Mouse (Mus musculus) liver, embryonic 12.5 days (tissue): ENCODE results near the gene Yipf1. TPM values are rescaled to one million over a fixed set of nuclear protein-coding genes. Genes with fewer than 3 reads are reported as not detected.
A peak's percentile ranks its signal among the peaks of the same experiment; 100 is the strongest.
"Not testable (repeated sequence)": the region's sequence is repeated elsewhere in the genome, so short reads cannot be mapped to it uniquely, and the experiment has no call there.

Experiments
- ATAC-seq: fragments of 200-750 bp; cut with Nextera tagmentation; 2 replicates; pipeline ENCODE4 v1.8.0; 2017; ENCODE audit warnings: moderate number of reproducible peaks, mild to moderate bottlenecking, moderate library complexity
- H3K27ac ChIP-seq: fragments of 300-500 bp; sonication (generic); 2 replicates; pipeline ENCODE4 v1.5.1; 2016; ENCODE audit warnings: mild to moderate bottlenecking
- H3K27me3 ChIP-seq: fragments of 300-500 bp; sonication (generic); replicated peaks from 2 replicates; pipeline ENCODE4 v1.6.1; 2016; ENCODE audit warnings: mild to moderate bottlenecking, moderate library complexity
- H3K36me3 ChIP-seq: fragments of 300-500 bp; sonication (generic); 2 replicates; pipeline ENCODE4 v1.6.1; 2016; ENCODE audit warnings: mild to moderate bottlenecking, moderate library complexity
- H3K4me1 ChIP-seq: fragments of 300-500 bp; sonication (generic); 2 replicates; pipeline ENCODE4 v1.6.1; 2016
- H3K4me2 ChIP-seq: fragments of 300-500 bp; sonication (generic); 2 replicates; pipeline ENCODE4 v1.6.1; 2016; ENCODE audit warnings: mild to moderate bottlenecking, moderate library complexity
- H3K4me3 ChIP-seq: fragments of 300-500 bp; sonication (generic); 2 replicates; pipeline ENCODE4 v1.5.1; 2016; ENCODE audit warnings: mild to moderate bottlenecking, moderate library complexity
- H3K9ac ChIP-seq: fragments of 300-500 bp; sonication (generic); 2 replicates; pipeline ENCODE4 v1.6.1; 2016; ENCODE audit warnings: mild to moderate bottlenecking, moderate library complexity
- H3K9me3 ChIP-seq: fragments of 300-500 bp; sonication (generic); replicated peaks from 2 replicates; pipeline ENCODE4 v1.6.1; 2016; ENCODE audit warnings: mild to moderate bottlenecking, moderate library complexity
- WGBS: fragments of 180-500 bp; shearing (Covaris S2); methylation state at CpG from one replicate; pipeline ENCODE4 v1.1.7; 2016; ENCODE audit not compliant: insufficient replicate concordance; 5-methylcytosine and 5-hydroxymethylcytosine counted together
- polyA plus RNA-seq: library from polyadenylated mRNA; unstranded; fragments of >200 nt; fragmentation: Nextera tagmentation; extraction: Ambion mirVana; gene quantifications from 2 replicates; pipeline ENCODE4 v1.2.1, GENCODE M21; 2016

Yipf1 gene
- polyA plus RNA-seq, 1 experiment from 2014 or later: 28.4 TPM

- Histone ChIP-seq H3K9ac (no peak overlapping the region), H3K27ac (no peak overlapping the region), H3K4me3 (no peak overlapping the region), H3K4me2 (no peak overlapping the region), H3K27me3 (no peaks in the 10 kb centered on the region), H3K36me3 (0 out of 2 replicates have a peak, but pooled peaks cover 3% of the 10 kb centered on the region), H3K9me3 (no peaks in the 10 kb centered on the region), H3K4me1 (peaks cover 13% of the 10 kb centered on the region)
- ATAC-seq: no peak
- 84% methylated on average over 3 of the region's 3 CpGs for WGBS
These were observed 44.3 kb downstream of the Yipf1 start for GRCm38 (mm10) chr4:107358460-107358859.

- Histone ChIP-seq H3K36me3 (0 out of 2 replicates have a peak, but pooled peaks cover 3% of the 10 kb centered on the region), H3K4me1 (peaks cover 18% of the 10 kb centered on the region), H3K9ac (no peak overlapping the region), H3K27ac (no peak overlapping the region), H3K4me3 (no peak overlapping the region), H3K9me3 (no peaks in the 10 kb centered on the region), H3K4me2 (no peak overlapping the region), H3K27me3 (no peaks in the 10 kb centered on the region)
- WGBS: 77% methylated on average over 7 of the region's 7 CpGs
- ATAC-seq: no peak
These were observed 46.4 kb downstream of the Yipf1 start for GRCm38 (mm10) chr4:107360457-107361145.

GRCm38 (mm10) chr4:107362755-107363154 is 48.6 kb downstream of the Yipf1 start:
- 64% methylated on average over 4 of the region's 4 CpGs for WGBS
- no peak for ATAC-seq
- Histone ChIP-seq H3K36me3 (0 out of 2 replicates have a peak, but pooled peaks cover 3% of the 10 kb centered on the region), H3K27ac (no peak overlapping the region), H3K27me3 (no peaks in the 10 kb centered on the region), H3K4me1 (peaks cover 22% of the 10 kb centered on the region), H3K9me3 (no peaks in the 10 kb centered on the region), H3K4me2 (no peak overlapping the region), H3K9ac (no peak overlapping the region), H3K4me3 (no peak overlapping the region)

- Histone ChIP-seq H3K4me2 (no peak overlapping the region), H3K9me3 (no peaks in the 10 kb centered on the region), H3K27ac (no peak overlapping the region), H3K27me3 (no peaks in the 10 kb centered on the region), H3K9ac (no peak overlapping the region), H3K4me3 (no peak overlapping the region), H3K4me1 (peaks cover 25% of the 10 kb centered on the region), H3K36me3 (0 out of 2 replicates have a peak, but pooled peaks cover 3% of the 10 kb centered on the region)
- WGBS: 65% methylated on average over 6 of the region's 6 CpGs
- no peak for ATAC-seq
These were observed 49.4 kb downstream of the Yipf1 start for GRCm38 (mm10) chr4:107363573-107363972.

- H3K36me3 ChIP-seq: peaks cover 5% of the 10 kb centered on the region; the same call in 1 of the 2 replicates
- no peaks in the 10 kb centered on the region for H3K9me3 ChIP-seq
- no peak overlapping the region for H3K4me3 ChIP-seq
- H3K4me2 ChIP-seq: no peak overlapping the region
- H3K27ac ChIP-seq: 0 out of 2 replicates have a peak overlapping the region, but pooled peaks have one; percentile 39
- WGBS: 35% methylated on average over 5 of the region's 5 CpGs
- ATAC-seq: no peak
- H3K4me1 ChIP-seq: peaks cover 28% of the 10 kb centered on the region
- no peaks in the 10 kb centered on the region for H3K27me3 ChIP-seq
- no peak overlapping the region for H3K9ac ChIP-seq
These were observed 50.1 kb downstream of the Yipf1 start for GRCm38 (mm10) chr4:107364190-107364639.

- Histone ChIP-seq H3K36me3 (peaks cover 21% of the 10 kb centered on the region), H3K4me1 (peaks cover 36% of the 10 kb centered on the region)
- H3K9ac ChIP-seq, H3K4me3 ChIP-seq, ATAC-seq, H3K4me2 ChIP-seq, H3K9me3 ChIP-seq, H3K27ac ChIP-seq, H3K27me3 ChIP-seq: not testable (repeated sequence)
These were observed 52.2 kb downstream of the Yipf1 start for GRCm38 (mm10) chr4:107366408-107366807.

GRCm38 (mm10) chr4:107367567-107368314 is 53.6 kb downstream of the Yipf1 start, which contains the start of gene Ndc1:
TSS of gene Ndc1 (plus strand) at chr4:107367784.
- H3K4me2 ChIP-seq: peak within 1 kb of the TSS; percentile 89
- whole genome bisulfite sequencing: under 1% methylated on average over 51 of the region's 51 CpGs
- peak within 1 kb of the TSS; percentile 91 for H3K9ac ChIP-seq
- H3K27me3 ChIP-seq: no peaks in the 10 kb centered on the region
- peaks cover 34% of the 10 kb centered on the region for H3K36me3 ChIP-seq
- H3K4me3 ChIP-seq: peak within 1 kb of the TSS; percentile 93
- peak within 1 kb of the TSS; percentile 81 for H3K27ac ChIP-seq
- peak; percentile 97 for ATAC-seq
- H3K4me1 ChIP-seq: peaks cover 34% of the 10 kb centered on the region
- no peaks in the 10 kb centered on the region for H3K9me3 ChIP-seq

GRCm38 (mm10) chr4:107372304-107372703 is 58.1 kb downstream of the Yipf1 start:
- WGBS: 59% methylated on average over 2 of the region's 2 CpGs
- Histone ChIP-seq H3K9ac (no peak overlapping the region), H3K27ac (no peak overlapping the region), H3K4me3 (no peak overlapping the region), H3K36me3 (peaks cover 79% of the 10 kb centered on the region), H3K4me2 (no peak overlapping the region), H3K9me3 (no peaks in the 10 kb centered on the region), H3K4me1 (peaks cover 34% of the 10 kb centered on the region), H3K27me3 (no peaks in the 10 kb centered on the region)
- ATAC-seq: no peak

- 0 out of 2 replicates have a peak, but pooled peaks have one; percentile 43 for ATAC-seq
- H3K27ac ChIP-seq: no peak overlapping the region
- peaks cover 20% of the 10 kb centered on the region for H3K4me1 ChIP-seq
- H3K9ac ChIP-seq: no peak overlapping the region
- no peak overlapping the region for H3K4me3 ChIP-seq
- H3K4me2 ChIP-seq: no peak overlapping the region
- H3K36me3 ChIP-seq: peaks cover 92% of the 10 kb centered on the region
- 60% methylated on average over 4 of the region's 4 CpGs for WGBS
- no peaks in the 10 kb centered on the region for H3K9me3 ChIP-seq
- no peaks in the 10 kb centered on the region for H3K27me3 ChIP-seq
These were observed 60.5 kb downstream of the Yipf1 start for GRCm38 (mm10) chr4:107374677-107375076.

GRCm38 (mm10) chr4:107378954-107379353 is 64.8 kb downstream of the Yipf1 start:
- Histone ChIP-seq H3K4me1 (peaks cover 10% of the 10 kb centered on the region), H3K4me2 (no peak overlapping the region), H3K27me3 (no peaks in the 10 kb centered on the region), H3K36me3 (peaks cover 88% of the 10 kb centered on the region), H3K9me3 (no peaks in the 10 kb centered on the region), H3K4me3 (no peak overlapping the region), H3K27ac (no peak overlapping the region), H3K9ac (no peak overlapping the region)
- WGBS: 73% methylated on average over 6 of the region's 6 CpGs
- peak; percentile 77 for ATAC-seq

- no peaks in the 10 kb centered on the region for H3K4me1 ChIP-seq
- H3K4me3 ChIP-seq: no peak overlapping the region
- no peaks in the 10 kb centered on the region for H3K9me3 ChIP-seq
- H3K27ac ChIP-seq: no peak overlapping the region
- H3K27me3 ChIP-seq: no peaks in the 10 kb centered on the region
- peaks cover 87% of the 10 kb centered on the region for H3K36me3 ChIP-seq
- no peak for ATAC-seq
- H3K4me2 ChIP-seq: no peak overlapping the region
- WGBS: 76% methylated on average over 7 of the region's 7 CpGs
- H3K9ac ChIP-seq: no peak overlapping the region
These were observed 66.7 kb downstream of the Yipf1 start for GRCm38 (mm10) chr4:107380871-107381270.

GRCm38 (mm10) chr4:107387038-107387437 is 72.9 kb downstream of the Yipf1 start:
- no peak for ATAC-seq
- WGBS: 90% methylated on average over 4 of the region's 4 CpGs
- Histone ChIP-seq H3K4me1 (no peaks in the 10 kb centered on the region), H3K36me3 (peaks cover 95% of the 10 kb centered on the region), H3K27me3 (no peaks in the 10 kb centered on the region), H3K4me2 (no peak overlapping the region), H3K4me3 (no peak overlapping the region), H3K27ac (no peak overlapping the region), H3K9me3 (no peaks in the 10 kb centered on the region), H3K9ac (no peak overlapping the region)
